Mouse (Mus musculus): Measurements from ENCODE around the gene Tsfm.

GRCm38 (mm10) chr10:127077515-127077914 lies 46.9 kb upstream of the Tsfm start:
- no peak for TF ChIP-seq CTCF (IDR thresholded peaks at IDR 0.05; ENCODE audit: control insufficient read depth, insufficient read depth, insufficient replicate concordance, low read depth, low read length)
- no peak for TF ChIP-seq POLR2A (IDR thresholded peaks at IDR 0.05; ENCODE audit: control insufficient read depth, low read depth, low read length)
